11 mouse cellular contexts compared by ENCODE assay signal in genomic region chr17:63114399-63115085, GRCm38 (mm10).
"Had no signal": no experiment of that assay in that cellular context is flagged by ENCODE, and none has a peak within 500 bp of the region (broad histone marks: within the 10 kb centered on the region; RNA-seq: fewer than 3 reads in every experiment).

No protein-coding gene starts in this region.

- DNase-seq: kidney, adult 8-10 months; kidney, postnatal 25 days; lung, adult 2 months; lung, postnatal 36 days; midbrain, embryonic 14.5 days; spleen, adult 18-20 months; thymus, adult 2 months; thymus, postnatal 25 days had no signal

- ATAC-seq: inflammation-experienced regulatory T-cells, adult 6 months; intestine, postnatal 0 days; lung, postnatal 0 days had no signal
